Mouse (Mus musculus): Measurements from ENCODE around the gene B3gntl1. TPM values are rescaled to one million over a fixed set of nuclear protein-coding genes. Genes with fewer than 3 reads are reported as not detected.

The B3gntl1 gene
- total and polyA plus RNA-seq, 2 experiments from 2014 or later = 6.1 to 11.0 TPM

- WGBS = 80% methylated on average over 6 of the region's 6 CpGs
- no peak overlapping the region for H3K4me2 ChIP-seq (ENCODE audit: low read depth)
- H3K9ac ChIP-seq = no peak overlapping the region
- no peaks in the 10 kb centered on the region for H3K4me1 ChIP-seq (ENCODE audit: insufficient read depth)
- H3K27ac ChIP-seq (ENCODE audit: low read depth, low read length) = no peak overlapping the region
- no peak for TF ChIP-seq CTCF (IDR thresholded peaks at IDR 0.05; ENCODE audit: low read depth)
- no peaks in the 10 kb centered on the region for H3K27me3 ChIP-seq (ENCODE audit: insufficient read depth, low read length)
- H3K36me3 ChIP-seq (ENCODE audit: insufficient read depth) = no peaks in the 10 kb centered on the region
- no peak for DNase-seq
- H3K4me3 ChIP-seq (ENCODE audit: low read depth, low read length) = no peak overlapping the region
- ATAC-seq = no peak
- H3K9me3 ChIP-seq (ENCODE audit: low read length) = no peaks in the 10 kb centered on the region
Measured at GRCm38 (mm10) chr11:121685491-121686001, 12.6 kb upstream of the B3gntl1 start.

- Histone ChIP-seq H3K4me3 (ENCODE audit: low read depth, low read length) (no peak overlapping the region), H3K9me3 (ENCODE audit: low read length) (no peaks in the 10 kb centered on the region), H3K9ac (no peak overlapping the region), H3K4me2 (ENCODE audit: low read depth) (no peak overlapping the region), H3K27ac (ENCODE audit: low read depth, low read length) (peak overlapping the region; percentile 50; the same call in 1 of the 2 replicates), H3K36me3 (ENCODE audit: insufficient read depth) (no peaks in the 10 kb centered on the region), H3K4me1 (ENCODE audit: insufficient read depth) (no peaks in the 10 kb centered on the region), H3K27me3 (ENCODE audit: insufficient read depth, low read length) (no peaks in the 10 kb centered on the region)
- ATAC-seq (peak; percentile 77), DNase-seq (peak; percentile 49)
- 33% methylated on average over 3 of the region's 3 CpGs for WGBS
- TF ChIP-seq CTCF (IDR thresholded peaks at IDR 0.05; ENCODE audit: low read depth) = no peak
Measured at GRCm38 (mm10) chr11:121683243-121683642, 10.3 kb upstream of the B3gntl1 start.

GRCm38 (mm10) chr11:121680750-121681149 is 7.8 kb upstream of the B3gntl1 start:
- H3K4me3 ChIP-seq (ENCODE audit: low read depth, low read length) = no peak overlapping the region
- H3K27ac ChIP-seq (ENCODE audit: low read depth, low read length) = no peak overlapping the region
- H3K9ac ChIP-seq = no peak overlapping the region
- TF ChIP-seq CTCF (IDR thresholded peaks at IDR 0.05; ENCODE audit: low read depth) = peak; percentile 23; the same call in 1 of the 2 replicates
- no peaks in the 10 kb centered on the region for H3K27me3 ChIP-seq (ENCODE audit: insufficient read depth, low read length)
- DNase-seq = no peak
- H3K36me3 ChIP-seq (ENCODE audit: insufficient read depth) = no peaks in the 10 kb centered on the region
- no peak overlapping the region for H3K4me2 ChIP-seq (ENCODE audit: low read depth)
- WGBS = 78% methylated on average over 5 of the region's 5 CpGs
- H3K9me3 ChIP-seq (ENCODE audit: low read length) = no peaks in the 10 kb centered on the region
- ATAC-seq = no peak
- no peaks in the 10 kb centered on the region for H3K4me1 ChIP-seq (ENCODE audit: insufficient read depth)

GRCm38 (mm10) chr11:121679581-121679980 is 6.6 kb upstream of the B3gntl1 start:
- H3K9me3 ChIP-seq (ENCODE audit: low read length) = no peaks in the 10 kb centered on the region
- DNase-seq (no peak), ATAC-seq (no peak)
- no peaks in the 10 kb centered on the region for H3K36me3 ChIP-seq (ENCODE audit: insufficient read depth)
- H3K27ac ChIP-seq (ENCODE audit: low read depth, low read length) = no peak overlapping the region
- H3K27me3 ChIP-seq (ENCODE audit: insufficient read depth, low read length) = no peaks in the 10 kb centered on the region
- H3K9ac ChIP-seq = no peak overlapping the region
- TF ChIP-seq CTCF (IDR thresholded peaks at IDR 0.05; ENCODE audit: low read depth) = no peak
- WGBS = 79% methylated on average over 2 of the region's 2 CpGs
- no peak overlapping the region for H3K4me3 ChIP-seq (ENCODE audit: low read depth, low read length)
- H3K4me1 ChIP-seq (ENCODE audit: insufficient read depth) = no peaks in the 10 kb centered on the region
- H3K4me2 ChIP-seq (ENCODE audit: low read depth) = no peak overlapping the region

- Histone ChIP-seq H3K4me3 (ENCODE audit: low read depth, low read length) (no peak overlapping the region), H3K27me3 (ENCODE audit: insufficient read depth, low read length) (no peaks in the 10 kb centered on the region), H3K9ac (no peak overlapping the region), H3K9me3 (ENCODE audit: low read length) (no peaks in the 10 kb centered on the region), H3K4me1 (ENCODE audit: insufficient read depth) (peaks cover 6% of the 10 kb centered on the region; the same call in 1 of the 2 replicates), H3K4me2 (ENCODE audit: low read depth) (no peak overlapping the region), H3K36me3 (ENCODE audit: insufficient read depth) (no peaks in the 10 kb centered on the region), H3K27ac (ENCODE audit: low read depth, low read length) (no peak overlapping the region)
- WGBS = 96% methylated on average over 2 of the region's 2 CpGs
- TF ChIP-seq CTCF (IDR thresholded peaks at IDR 0.05; ENCODE audit: low read depth) = no peak
- no peak for DNase-seq
- ATAC-seq = no peak
Measured at GRCm38 (mm10) chr11:121676836-121677235, 3.9 kb upstream of the B3gntl1 start.

- no peak; the same call in 1 of the 2 replicates for ATAC-seq
- 69% methylated on average over 7 of the region's 7 CpGs for WGBS
- peak overlapping the region; percentile 67 for H3K4me3 ChIP-seq (ENCODE audit: low read depth, low read length)
- H3K27me3 ChIP-seq (ENCODE audit: insufficient read depth, low read length) = no peaks in the 10 kb centered on the region
- H3K9ac ChIP-seq = peak overlapping the region; percentile 70
- TF ChIP-seq CTCF (IDR thresholded peaks at IDR 0.05; ENCODE audit: low read depth) = no peak
- no peak for DNase-seq
- H3K4me1 ChIP-seq (ENCODE audit: insufficient read depth) = peaks cover 6% of the 10 kb centered on the region; the same call in 1 of the 2 replicates
- no peaks in the 10 kb centered on the region for H3K9me3 ChIP-seq (ENCODE audit: low read length)
- H3K4me2 ChIP-seq (ENCODE audit: low read depth) = peak overlapping the region; percentile 64
- H3K36me3 ChIP-seq (ENCODE audit: insufficient read depth) = 0 out of 2 replicates have a peak, but pooled peaks cover 4% of the 10 kb centered on the region
- H3K27ac ChIP-seq (ENCODE audit: low read depth, low read length) = peak overlapping the region; percentile 92
Measured at GRCm38 (mm10) chr11:121673629-121674028, 676 bp upstream of the B3gntl1 start.

GRCm38 (mm10) chr11:121672312-121672989 is 502 bp downstream of the B3gntl1 start:
- no peak for DNase-seq
- WGBS = 4% methylated on average over 22 of the region's 22 CpGs

More at GRCm38 (mm10) chr11:121672312-121672989, 502 bp downstream of the B3gntl1 start:
- ATAC-seq = peak; percentile 45
- H3K27me3 ChIP-seq (ENCODE audit: insufficient read depth, low read length) = no peaks in the 10 kb centered on the region
- 0 out of 2 replicates have a peak, but pooled peaks cover 4% of the 10 kb centered on the region for H3K36me3 ChIP-seq (ENCODE audit: insufficient read depth)
- H3K9me3 ChIP-seq (ENCODE audit: low read length) = no peaks in the 10 kb centered on the region
- peak overlapping the region; percentile 70 for H3K9ac ChIP-seq
- H3K27ac ChIP-seq (ENCODE audit: low read depth, low read length) = peak overlapping the region; percentile 92
- peaks cover 6% of the 10 kb centered on the region; the same call in 1 of the 2 replicates for H3K4me1 ChIP-seq (ENCODE audit: insufficient read depth)
- H3K4me3 ChIP-seq (ENCODE audit: low read depth, low read length) = peak overlapping the region; percentile 67
- H3K4me2 ChIP-seq (ENCODE audit: low read depth) = peak overlapping the region; percentile 64
- TF ChIP-seq CTCF (IDR thresholded peaks at IDR 0.05; ENCODE audit: low read depth) = peak; percentile 49
